Mouse (Mus musculus): ENCODE data around the gene Gm8764. TPM values are rescaled to one million over a fixed set of nuclear protein-coding genes. Genes with fewer than 3 reads are reported as not detected.

Gm8764 gene
- not detected for polyA plus RNA-seq (2014; fragmentation: Illumina TruSeq; extraction: RNeasy Lipid Tissue Mini Kit (QIAGEN cat#74804); ENCODE audit: low read depth, low replicate concordance)

DNA sequence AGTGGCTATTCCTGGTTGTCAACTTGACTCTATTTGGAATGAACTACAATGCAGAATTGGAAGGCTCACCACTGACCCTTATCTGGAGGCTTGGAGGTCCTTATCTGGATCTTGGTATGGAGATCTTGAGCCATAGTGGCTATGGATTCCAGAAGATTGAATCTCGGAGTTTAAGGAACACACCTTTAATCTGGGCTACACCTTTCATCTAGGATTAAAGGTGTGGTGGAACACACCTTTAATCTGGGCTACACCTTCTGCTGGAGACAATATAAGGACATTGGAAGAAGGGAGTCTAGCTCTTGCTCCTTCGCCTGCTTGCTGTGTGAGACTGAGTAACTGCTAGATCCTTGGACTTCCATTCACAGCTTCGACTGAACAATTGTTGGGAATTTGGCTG lies at the start of gene Gm8764:
Gene Gm8764, plus strand, starts transcription at position 301 of the 400 bp plus-strand sequence.

DNA sequence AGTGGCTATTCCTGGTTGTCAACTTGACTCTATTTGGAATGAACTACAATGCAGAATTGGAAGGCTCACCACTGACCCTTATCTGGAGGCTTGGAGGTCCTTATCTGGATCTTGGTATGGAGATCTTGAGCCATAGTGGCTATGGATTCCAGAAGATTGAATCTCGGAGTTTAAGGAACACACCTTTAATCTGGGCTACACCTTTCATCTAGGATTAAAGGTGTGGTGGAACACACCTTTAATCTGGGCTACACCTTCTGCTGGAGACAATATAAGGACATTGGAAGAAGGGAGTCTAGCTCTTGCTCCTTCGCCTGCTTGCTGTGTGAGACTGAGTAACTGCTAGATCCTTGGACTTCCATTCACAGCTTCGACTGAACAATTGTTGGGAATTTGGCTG lies 17.1 kb upstream of the Gm8764 start, which contains the start of gene Gm21293:
Gene Gm21293, plus strand, starts transcription at position 301 of the 400 bp plus-strand sequence.

DNA sequence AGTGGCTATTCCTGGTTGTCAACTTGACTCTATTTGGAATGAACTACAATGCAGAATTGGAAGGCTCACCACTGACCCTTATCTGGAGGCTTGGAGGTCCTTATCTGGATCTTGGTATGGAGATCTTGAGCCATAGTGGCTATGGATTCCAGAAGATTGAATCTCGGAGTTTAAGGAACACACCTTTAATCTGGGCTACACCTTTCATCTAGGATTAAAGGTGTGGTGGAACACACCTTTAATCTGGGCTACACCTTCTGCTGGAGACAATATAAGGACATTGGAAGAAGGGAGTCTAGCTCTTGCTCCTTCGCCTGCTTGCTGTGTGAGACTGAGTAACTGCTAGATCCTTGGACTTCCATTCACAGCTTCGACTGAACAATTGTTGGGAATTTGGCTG lies 8.6 kb upstream of the Gm8764 start, which contains the start of gene Gm6763:
Gene Gm6763, plus strand, starts transcription at position 301 of the 400 bp plus-strand sequence.

GRCm38 (mm10) chr10:104168215-104168614 lies 8.4 kb downstream of the Gm8764 start, which contains the start of gene Gm21304:
TSS of gene Gm21304 (plus strand) at chr10:104168515.

DNA sequence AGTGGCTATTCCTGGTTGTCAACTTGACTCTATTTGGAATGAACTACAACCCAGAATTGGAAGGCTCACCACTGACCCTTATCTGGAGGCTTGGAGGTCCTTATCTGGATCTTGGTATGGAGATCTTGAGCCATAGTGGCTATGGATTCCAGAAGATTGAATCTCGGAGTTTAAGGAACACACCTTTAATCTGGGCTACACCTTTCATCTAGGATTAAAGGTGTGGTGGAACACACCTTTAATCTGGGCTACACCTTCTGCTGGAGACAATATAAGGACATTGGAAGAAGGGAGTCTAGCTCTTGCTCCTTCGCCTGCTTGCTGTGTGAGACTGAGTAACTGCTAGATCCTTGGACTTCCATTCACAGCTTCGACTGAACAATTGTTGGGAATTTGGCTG lies 16.9 kb downstream of the Gm8764 start, which contains the start of gene Gm21312:
Gene Gm21312, plus strand, starts transcription at position 301 of the 400 bp plus-strand sequence.

DNA sequence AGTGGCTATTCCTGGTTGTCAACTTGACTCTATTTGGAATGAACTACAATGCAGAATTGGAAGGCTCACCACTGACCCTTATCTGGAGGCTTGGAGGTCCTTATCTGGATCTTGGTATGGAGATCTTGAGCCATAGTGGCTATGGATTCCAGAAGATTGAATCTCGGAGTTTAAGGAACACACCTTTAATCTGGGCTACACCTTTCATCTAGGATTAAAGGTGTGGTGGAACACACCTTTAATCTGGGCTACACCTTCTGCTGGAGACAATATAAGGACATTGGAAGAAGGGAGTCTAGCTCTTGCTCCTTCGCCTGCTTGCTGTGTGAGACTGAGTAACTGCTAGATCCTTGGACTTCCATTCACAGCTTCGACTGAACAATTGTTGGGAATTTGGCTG lies 25.4 kb downstream of the Gm8764 start, which contains the start of gene Gm20765:
Gene Gm20765, plus strand, starts transcription at position 301 of the 400 bp plus-strand sequence.

DNA sequence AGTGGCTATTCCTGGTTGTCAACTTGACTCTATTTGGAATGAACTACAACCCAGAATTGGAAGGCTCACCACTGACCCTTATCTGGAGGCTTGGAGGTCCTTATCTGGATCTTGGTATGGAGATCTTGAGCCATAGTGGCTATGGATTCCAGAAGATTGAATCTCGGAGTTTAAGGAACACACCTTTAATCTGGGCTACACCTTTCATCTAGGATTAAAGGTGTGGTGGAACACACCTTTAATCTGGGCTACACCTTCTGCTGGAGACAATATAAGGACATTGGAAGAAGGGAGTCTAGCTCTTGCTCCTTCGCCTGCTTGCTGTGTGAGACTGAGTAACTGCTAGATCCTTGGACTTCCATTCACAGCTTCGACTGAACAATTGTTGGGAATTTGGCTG lies 33.9 kb downstream of the Gm8764 start, which contains the start of gene Gm4340:
Gene Gm4340, plus strand, starts transcription at position 301 of the 400 bp plus-strand sequence.

Other genes with a start within 250 kb of the Gm8764 start
- not detected for gene Gm21293, start 17.0 kb upstream of the Gm8764 start, polyA plus RNA-seq (2014; fragmentation: Illumina TruSeq; extraction: RNeasy Lipid Tissue Mini Kit (QIAGEN cat#74804); ENCODE audit: low read depth, low replicate concordance)
- not detected for gene Gm6763, start 8.5 kb upstream of the Gm8764 start, polyA plus RNA-seq (2014; fragmentation: Illumina TruSeq; extraction: RNeasy Lipid Tissue Mini Kit (QIAGEN cat#74804); ENCODE audit: low read depth, low replicate concordance)
- not detected for gene Gm21304, start 8.5 kb downstream of the Gm8764 start, polyA plus RNA-seq (2014; fragmentation: Illumina TruSeq; extraction: RNeasy Lipid Tissue Mini Kit (QIAGEN cat#74804); ENCODE audit: low read depth, low replicate concordance)
- not detected for gene Gm21312, start 17.0 kb downstream of the Gm8764 start, polyA plus RNA-seq (2014; fragmentation: Illumina TruSeq; extraction: RNeasy Lipid Tissue Mini Kit (QIAGEN cat#74804); ENCODE audit: low read depth, low replicate concordance)
- gene Gm20765, start 25.5 kb downstream of the Gm8764 start, polyA plus RNA-seq (2014; fragmentation: Illumina TruSeq; extraction: RNeasy Lipid Tissue Mini Kit (QIAGEN cat#74804); ENCODE audit: low read depth, low replicate concordance), result not detected
- not detected for gene Gm4340, start 34.0 kb downstream of the Gm8764 start, polyA plus RNA-seq (2014; fragmentation: Illumina TruSeq; extraction: RNeasy Lipid Tissue Mini Kit (QIAGEN cat#74804); ENCODE audit: low read depth, low replicate concordance)